Mouse (Mus musculus) c-Kit-positive CD71-positive TER-119-positive erythroid progenitor cells, embryonic 14.5 days (primary cell): ENCODE results near the gene Parpbp.

ENCODE experiments used
- DNase-seq: peaks from one replicate; pipeline ENCODE4 v3.0.0-alpha.2; 2013; ENCODE audit warnings: low spot score

Gene Parpbp

GRCm38 (mm10) chr10:88146707-88147477 is at the start of gene Parpbp, which contains the start of gene Nup37:
Parpbp (minus strand) TSS chr10:88146941.
Nup37 (plus strand) TSS chr10:88146992.
- DNase-seq: peak; percentile 86

- DNase-seq: no peak
Measured at GRCm38 (mm10) chr10:88167438-88168077, 20.8 kb upstream of the Parpbp start.

GRCm38 (mm10) chr10:88166158-88166557 is 19.4 kb upstream of the Parpbp start:
- DNase-seq: no peak

GRCm38 (mm10) chr10:88162676-88163075 is 15.9 kb upstream of the Parpbp start:
- no peak for DNase-seq

GRCm38 (mm10) chr10:88162096-88162495 is 15.4 kb upstream of the Parpbp start:
- DNase-seq: no peak

- DNase-seq: no peak
Measured at GRCm38 (mm10) chr10:88151658-88152057, 4.9 kb upstream of the Parpbp start.

- DNase-seq: no peak
Measured at GRCm38 (mm10) chr10:88150381-88150780, 3.6 kb upstream of the Parpbp start.

- peak; percentile 23 for DNase-seq
Measured at GRCm38 (mm10) chr10:88146187-88146586, 554 bp downstream of the Parpbp start.

GRCm38 (mm10) chr10:88135630-88136029 is 11.1 kb downstream of the Parpbp start:
- DNase-seq: no peak

GRCm38 (mm10) chr10:88119721-88120120 is 27.0 kb downstream of the Parpbp start:
- DNase-seq: no peak

- DNase-seq: no peak
Measured at GRCm38 (mm10) chr10:88113290-88113689, 33.5 kb downstream of the Parpbp start.

- no peak for DNase-seq
Measured at GRCm38 (mm10) chr10:88106169-88106568, 40.6 kb downstream of the Parpbp start.

- DNase-seq: no peak
Measured at GRCm38 (mm10) chr10:88090772-88091171, 56.0 kb downstream of the Parpbp start, which contains the start of gene Pmch. Pmch (plus strand) TSS chr10:88091072.

- DNase-seq: no peak
Measured at GRCm38 (mm10) chr10:88067377-88067776, 79.4 kb downstream of the Parpbp start.

GRCm38 (mm10) chr10:88064872-88065271 is 81.9 kb downstream of the Parpbp start:
- no peak for DNase-seq

- DNase-seq: no peak
Measured at GRCm38 (mm10) chr10:88063436-88063835, 83.3 kb downstream of the Parpbp start.

- DNase-seq: no peak
Measured at GRCm38 (mm10) chr10:88056950-88057649, 89.6 kb downstream of the Parpbp start.

GRCm38 (mm10) chr10:88054233-88054985 is 92.3 kb downstream of the Parpbp start:
- no peak for DNase-seq

GRCm38 (mm10) chr10:88046098-88046771 is 100.5 kb downstream of the Parpbp start:
- DNase-seq: no peak

- DNase-seq: no peak
Measured at GRCm38 (mm10) chr10:88044297-88044696, 102.4 kb downstream of the Parpbp start.
